Mouse (Mus musculus) c-Kit-positive CD71-negative TER-119-negative erythroid progenitor cells, embryonic 14.5 days (primary cell): Measurements from ENCODE around the gene Scnn1b.

Source experiments
- DNase-seq: peaks from one replicate; pipeline ENCODE4 v3.0.0-alpha.2; 2013; ENCODE audit warnings: low read depth

Scnn1b gene

GRCm38 (mm10) chr7:121966169-121966568 is 101.3 kb downstream of the Scnn1b start:
- no peak for DNase-seq
